Mouse (Mus musculus) brain, embryonic 14.5 days (tissue): ENCODE data around the gene Nol4l.

Source experiments
- CTCF ChIP-seq: fragments of 200-500 bp; IDR thresholded peaks from 2 replicates; pipeline ENCODE4 v1.5.1; 2012; ENCODE audit warnings: inconsistent platforms, mild to moderate bottlenecking, moderate library complexity, borderline replicate concordance; ENCODE audit not compliant: insufficient read depth, insufficient read length; ENCODE audit errors: extremely low read depth
- POLR2A ChIP-seq: fragments of 200-500 bp; IDR thresholded peaks from 2 replicates; pipeline ENCODE4 v1.6.1; 2012; ENCODE audit warnings: mild to moderate bottlenecking, inconsistent platforms, borderline replicate concordance; ENCODE audit not compliant: poor library complexity, insufficient read depth, insufficient read length, severe bottlenecking; ENCODE audit errors: extremely low read depth

DNA sequence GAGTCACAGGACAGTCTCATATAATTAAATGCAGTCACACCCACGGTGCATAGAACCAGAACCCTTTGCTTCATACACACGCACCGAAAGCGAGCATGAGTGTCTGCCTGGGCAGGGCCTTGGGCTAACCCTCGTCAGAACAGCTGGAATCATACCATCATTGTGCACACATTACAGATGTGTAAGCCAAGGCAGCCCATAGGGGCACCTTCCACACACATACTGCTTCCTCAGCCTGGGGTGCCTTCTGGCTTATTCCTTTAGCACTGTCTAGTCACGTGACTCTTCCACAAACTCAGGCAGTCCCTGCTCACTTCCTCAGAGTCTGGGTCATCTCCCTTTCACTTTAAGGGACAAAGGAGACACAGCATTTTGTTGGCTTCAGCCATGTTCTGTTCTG, 33.5 kb downstream of the Nol4l start:
- TF ChIP-seq POLR2A (no peak), CTCF (no peak)
